Mouse (Mus musculus) heart, adult 2 months (tissue): Measurements from ENCODE around the gene Slc34a1. TPM values are rescaled to one million over a fixed set of nuclear protein-coding genes. Genes with fewer than 3 reads are reported as not detected.
A peak's percentile ranks its signal among the peaks of the same experiment; 100 is the strongest.

Experiments used
- DNase-seq, 2 experiments: peaks; one replicate each; pipeline ENCODE4 v3.0.0; 2021
- H3K27ac ChIP-seq: fragments of 200-600 bp; 2 replicates; pipeline ENCODE4 v1.8.1; 2022
- H3K27me3 ChIP-seq: fragments of 200-500 bp; 2 replicates; pipeline ENCODE4 v1.6.1; 2012; ENCODE audit warnings: mild to moderate bottlenecking, low read length, inconsistent platforms, mixed read lengths; ENCODE audit not compliant: control insufficient read depth, insufficient read depth
- H3K36me3 ChIP-seq: fragments of 200-500 bp; 2 replicates; pipeline ENCODE4 v1.6.1; 2012; ENCODE audit warnings: low read length, inconsistent platforms; ENCODE audit not compliant: control insufficient read depth, insufficient read depth
- H3K4me1 ChIP-seq: fragments of 200-500 bp; 2 replicates; pipeline ENCODE4 v1.6.1; 2011; ENCODE audit warnings: low read length; ENCODE audit not compliant: control insufficient read depth, insufficient read depth
- H3K4me3 ChIP-seq: fragments of 200-600 bp; 2 replicates; pipeline ENCODE4 v1.8.1; 2022
- H3K79me2 ChIP-seq: fragments of 200-500 bp; replicated peaks from 2 replicates; pipeline ENCODE4 v1.6.1; 2012; ENCODE audit warnings: mild to moderate bottlenecking, inconsistent platforms, low read length, moderate library complexity, mixed read lengths; ENCODE audit not compliant: control insufficient read depth, insufficient read depth
- H3K9ac ChIP-seq: fragments of 200-500 bp; 2 replicates; pipeline ENCODE4 v1.6.1; 2012; ENCODE audit warnings: low read depth, mild to moderate bottlenecking, control low read depth, inconsistent platforms, low read length, mixed read lengths
- CTCF ChIP-seq: fragments of 200-600 bp; IDR thresholded peaks from 2 replicates; pipeline ENCODE4 v1.8.1; 2022; ENCODE audit warnings: antibody characterized with exemption, mild to moderate bottlenecking, moderate library complexity
- EP300 ChIP-seq: fragments of 200-500 bp; IDR thresholded peaks from 2 replicates; pipeline ENCODE4 v1.6.1; 2011; ENCODE audit warnings: low read depth, low read length, control low read depth; ENCODE audit not compliant: insufficient read depth
- POLR2A ChIP-seq: fragments of 200-500 bp; IDR thresholded peaks from 2 replicates; pipeline ENCODE4 v1.6.1; 2011; ENCODE audit warnings: mild to moderate bottlenecking, low read depth, low read length, control low read depth; ENCODE audit not compliant: insufficient read depth
- WGBS: fragments of 180-500 bp; shearing (Covaris S2); methylation state at CpG from one replicate; pipeline ENCODE4 v1.1.7; 2018; 5-methylcytosine and 5-hydroxymethylcytosine counted together
- intact Hi-C: fragments of 180-260 bp; cut with DNase I; formaldehyde crosslinking; loops from one replicate; pipeline ENCODE4 v1.15.1; 2025
- polyA plus RNA-seq: library from polyadenylated mRNA; depleted of rRNA; stranded (reverse); fragments of >200 nt; gene quantifications from 2 replicates; pipeline ENCODE4 v1.2.3, GENCODE M21; 2012
- total RNA-seq, 2 experiments: library from RNA; stranded (reverse); gene quantifications; 2 replicates each; pipeline ENCODE4 v1.2.3; 2021

Gene Slc34a1
- total and polyA plus RNA-seq, 3 experiments, result 0.16 TPM; not detected in 2

DNA sequence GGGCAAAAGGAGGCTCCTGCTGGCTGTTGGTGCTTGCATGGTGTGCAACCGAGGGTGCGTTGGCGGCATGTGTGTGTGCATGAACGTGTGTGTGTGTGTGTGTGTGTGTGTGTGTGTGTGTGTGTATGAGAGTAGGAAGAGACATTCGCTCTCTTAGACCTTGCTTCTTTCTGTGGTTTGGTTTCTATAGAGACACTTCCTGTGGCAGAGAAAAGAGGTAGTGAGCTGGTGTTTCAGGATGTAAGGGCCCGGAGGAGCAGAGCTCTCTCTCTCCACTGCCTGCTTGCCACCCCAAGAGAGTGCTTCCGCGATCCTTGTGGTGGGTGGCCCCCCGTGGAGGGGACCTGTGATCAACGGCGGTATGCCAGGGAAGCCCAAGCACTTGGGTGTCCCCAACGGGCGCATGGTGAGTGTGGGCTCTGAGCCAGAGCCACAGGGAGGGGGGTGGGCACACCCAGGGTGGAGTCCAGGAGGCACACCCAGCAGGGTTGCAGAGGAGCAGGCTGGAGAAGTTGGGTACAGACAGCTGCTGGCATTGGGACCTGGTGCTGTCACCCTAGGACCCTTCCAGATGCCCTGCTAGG lies 28.4 kb upstream of the Slc34a1 start, which contains the start of gene Rgs14:
Rgs14 (plus strand) TSS at position 202 of the 584 bp plus-strand sequence.
- WGBS, result 20% methylated on average over 13 of the region's 13 CpGs
- H3K4me1 ChIP-seq, result no peaks in the 10 kb centered on the region; the same call in 1 of the 2 replicates
- H3K9ac ChIP-seq, result no peak within 1 kb of the TSS
- TF ChIP-seq CTCF (no peak), EP300 (no peak), POLR2A (no peak)
- H3K79me2 ChIP-seq, result no peaks in the 10 kb centered on the region
- DNase-seq, result peak; percentile 45 to 57
- H3K27me3 ChIP-seq, result no peaks in the 10 kb centered on the region
- H3K27ac ChIP-seq, result peak within 1 kb of the TSS; percentile 7; the same call in 1 of the 2 replicates
- H3K36me3 ChIP-seq, result no peaks in the 10 kb centered on the region
- H3K4me3 ChIP-seq, result no peak within 1 kb of the TSS
- intact Hi-C loops, result no loop called here

DNA sequence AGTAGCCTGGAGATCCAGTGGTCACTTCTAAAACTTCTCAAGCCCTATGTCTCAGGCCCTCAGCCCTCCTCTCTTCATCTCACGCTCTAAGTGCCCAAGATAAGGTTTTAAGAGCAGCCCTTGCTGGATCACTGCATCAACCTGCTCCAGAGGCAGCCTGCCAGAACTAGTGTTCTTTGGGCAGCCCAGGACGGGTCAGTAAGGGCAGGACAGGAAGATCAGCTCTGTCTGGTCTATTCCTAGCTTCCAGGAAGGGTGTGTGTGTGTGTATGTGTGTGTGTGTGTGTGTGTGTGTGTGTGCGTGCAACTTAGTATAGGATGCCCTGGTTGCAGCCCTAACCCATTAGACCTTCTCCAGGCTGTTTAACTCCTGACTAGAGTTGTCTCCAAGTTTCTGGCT lies 27.8 kb upstream of the Slc34a1 start:
- H3K4me3 ChIP-seq, result no peak overlapping the region
- no peaks in the 10 kb centered on the region for H3K27me3 ChIP-seq
- no peak overlapping the region for H3K9ac ChIP-seq
- no peaks in the 10 kb centered on the region for H3K79me2 ChIP-seq
- no peaks in the 10 kb centered on the region for H3K36me3 ChIP-seq
- intact Hi-C loops, result no loop called here
- 19% methylated on average over 3 of the region's 3 CpGs for WGBS
- DNase-seq, result peak; percentile 30 to 33
- no peak overlapping the region for H3K27ac ChIP-seq
- no peaks in the 10 kb centered on the region; the same call in 1 of the 2 replicates for H3K4me1 ChIP-seq
- TF ChIP-seq EP300 (no peak), POLR2A (no peak), CTCF (no peak)

DNA sequence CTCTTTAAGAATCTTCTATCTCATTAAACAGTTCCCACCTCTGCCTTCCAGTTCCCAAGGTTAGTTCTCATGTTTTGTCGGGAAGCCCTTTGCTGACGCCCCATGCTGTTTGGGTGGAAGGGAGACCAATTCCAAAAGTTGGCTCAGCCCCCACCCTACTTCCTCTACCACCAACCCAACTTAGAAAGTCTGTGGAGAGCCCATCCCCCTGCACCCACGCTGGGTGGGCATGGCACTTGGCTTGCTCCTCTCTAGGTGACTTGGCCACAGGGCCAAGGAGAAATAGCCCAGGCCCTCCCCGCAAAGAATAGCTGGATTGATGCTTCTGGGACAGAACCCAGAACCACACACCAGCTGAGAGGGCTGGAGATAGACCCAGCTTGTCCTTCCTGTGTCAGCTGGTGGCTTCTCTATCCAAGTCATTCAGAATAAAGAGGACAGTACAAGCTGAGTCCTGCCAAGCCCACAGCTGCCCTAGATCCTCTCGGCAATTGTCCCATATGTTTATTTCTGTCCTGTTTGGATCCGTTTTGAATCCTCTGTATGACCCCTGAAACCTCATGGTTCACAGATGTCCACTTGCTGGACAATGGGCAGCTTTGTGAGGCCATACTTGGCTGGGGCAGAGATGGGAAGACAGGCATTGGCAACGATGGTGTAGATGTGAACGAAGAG lies 26.8 kb upstream of the Slc34a1 start:
- Histone ChIP-seq H3K4me1 (no peaks in the 10 kb centered on the region; the same call in 1 of the 2 replicates), H3K4me3 (no peak overlapping the region), H3K9ac (no peak overlapping the region), H3K79me2 (no peaks in the 10 kb centered on the region), H3K36me3 (no peaks in the 10 kb centered on the region), H3K27ac (no peak overlapping the region), H3K27me3 (no peaks in the 10 kb centered on the region)
- WGBS, result 55% methylated on average over 8 of the region's 8 CpGs
- no peak for TF ChIP-seq POLR2A
- no peak for TF ChIP-seq CTCF
- no peak for TF ChIP-seq EP300
- peak in 1 of 2 experiments; percentile 19 for DNase-seq
- intact Hi-C loops, result no loop called here

DNA sequence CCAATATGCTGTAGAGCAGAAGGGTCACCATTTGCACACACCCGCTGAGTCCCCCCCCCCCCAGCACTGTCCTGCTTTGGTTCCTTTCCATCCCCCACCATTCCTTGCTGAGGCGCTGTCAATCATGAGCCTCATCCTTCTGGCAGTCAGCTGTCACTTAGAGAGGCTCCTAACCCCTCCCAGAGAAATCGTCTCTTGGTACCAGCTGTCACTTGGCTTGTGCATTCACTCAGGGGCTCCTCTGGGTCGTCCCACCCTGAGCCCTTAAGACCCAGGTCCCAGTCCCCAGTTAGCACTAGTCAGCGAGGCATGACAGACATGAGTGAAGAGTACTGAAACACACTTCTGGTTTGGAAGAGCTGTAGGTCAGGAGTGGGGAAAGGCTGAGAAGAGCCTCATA lies 26.2 kb upstream of the Slc34a1 start:
- intact Hi-C loops, result no loop called here
- Histone ChIP-seq H3K27ac (no peak overlapping the region), H3K79me2 (no peaks in the 10 kb centered on the region), H3K4me1 (no peaks in the 10 kb centered on the region; the same call in 1 of the 2 replicates), H3K4me3 (no peak overlapping the region), H3K36me3 (no peaks in the 10 kb centered on the region), H3K9ac (no peak overlapping the region), H3K27me3 (no peaks in the 10 kb centered on the region)
- 64% methylated on average over 5 of the region's 5 CpGs for WGBS
- no peak for DNase-seq
- TF ChIP-seq POLR2A (no peak), EP300 (no peak), CTCF (no peak)

DNA sequence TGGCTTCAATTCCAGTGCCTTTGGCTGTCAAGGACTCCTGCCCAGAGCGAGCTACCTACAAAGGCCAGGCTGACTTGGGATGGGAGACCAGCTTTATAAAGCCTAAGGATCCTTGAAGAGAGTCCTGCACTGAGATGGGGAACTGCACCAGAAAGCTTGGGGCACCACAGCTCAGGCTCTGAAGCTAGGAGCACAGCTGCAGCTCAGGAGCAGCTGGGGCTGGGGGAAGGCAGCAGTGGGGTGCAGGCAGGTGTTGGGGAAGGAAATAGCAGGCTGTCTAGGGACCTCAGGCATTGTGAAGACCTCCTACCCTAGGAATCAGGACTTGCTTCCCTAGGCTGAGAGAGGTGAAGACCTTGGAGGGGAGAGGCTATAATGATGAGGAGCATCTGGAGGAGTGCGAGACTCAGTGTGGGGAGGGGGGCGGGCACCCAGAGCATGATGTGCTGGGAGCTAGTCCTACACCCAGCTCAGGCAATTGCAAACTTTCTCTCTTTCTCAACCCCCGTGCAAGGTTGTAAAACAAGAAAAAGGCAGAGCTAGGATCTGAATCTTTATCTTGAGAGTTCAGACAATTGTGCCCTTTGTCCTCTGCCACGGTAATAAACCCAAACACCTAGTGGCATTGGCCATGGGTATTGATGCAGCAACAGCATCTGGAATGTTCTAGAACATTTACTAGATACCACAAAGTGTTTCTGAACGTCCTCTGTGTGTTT lies 23.6 kb upstream of the Slc34a1 start:
- Histone ChIP-seq H3K4me3 (no peak overlapping the region), H3K79me2 (no peaks in the 10 kb centered on the region), H3K27ac (no peak overlapping the region), H3K36me3 (no peaks in the 10 kb centered on the region), H3K27me3 (peaks cover 2% of the 10 kb centered on the region; the same call in 1 of the 2 replicates), H3K4me1 (no peaks in the 10 kb centered on the region; the same call in 1 of the 2 replicates), H3K9ac (no peak overlapping the region)
- TF ChIP-seq CTCF (no peak), EP300 (no peak), POLR2A (no peak)
- DNase-seq, result no peak
- intact Hi-C loops, result no loop called here
- WGBS, result 68% methylated on average over 6 of the region's 6 CpGs

DNA sequence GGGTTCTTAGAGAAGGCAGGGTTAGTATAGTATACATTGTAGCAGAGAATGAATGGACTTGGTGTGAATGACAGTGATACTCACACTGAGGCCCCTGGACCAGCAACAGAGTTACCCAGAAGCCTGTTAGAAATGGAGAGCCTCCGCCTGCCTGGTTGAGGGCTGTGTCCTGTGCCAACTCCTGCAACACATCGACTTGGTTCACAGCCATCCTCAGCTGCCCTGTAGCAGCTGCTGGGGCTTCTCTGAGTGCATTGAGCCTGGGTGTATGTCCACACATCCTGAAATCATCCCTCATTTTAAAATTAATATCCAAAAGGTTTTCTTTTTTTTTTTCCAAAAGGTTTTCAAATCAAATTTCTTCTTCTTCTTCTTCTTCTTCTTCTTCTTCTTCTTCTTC lies 22.1 kb upstream of the Slc34a1 start:
- no peak for TF ChIP-seq EP300
- no peak for TF ChIP-seq POLR2A
- no peak for TF ChIP-seq CTCF
- H3K9ac ChIP-seq, result no peak overlapping the region
- no peak overlapping the region for H3K27ac ChIP-seq
- WGBS, result 41% methylated on average over 2 of the region's 2 CpGs
- H3K4me1 ChIP-seq, result no peaks in the 10 kb centered on the region
- no peaks in the 10 kb centered on the region for H3K79me2 ChIP-seq
- intact Hi-C loops, result no loop called here
- peaks cover 3% of the 10 kb centered on the region; the same call in 1 of the 2 replicates for H3K27me3 ChIP-seq
- H3K36me3 ChIP-seq, result no peaks in the 10 kb centered on the region
- no peak overlapping the region for H3K4me3 ChIP-seq
- no peak for DNase-seq
